Mouse (Mus musculus) embryo, embryonic 9.5 days (tissue): ENCODE measurements around the gene Hsd17b10.

ENCODE experiments used
- DNase-seq: peaks from one replicate; pipeline ENCODE4 v3.0.0-alpha.2; 2017; ENCODE audit errors: extremely low spot score

Gene Hsd17b10

DNA sequence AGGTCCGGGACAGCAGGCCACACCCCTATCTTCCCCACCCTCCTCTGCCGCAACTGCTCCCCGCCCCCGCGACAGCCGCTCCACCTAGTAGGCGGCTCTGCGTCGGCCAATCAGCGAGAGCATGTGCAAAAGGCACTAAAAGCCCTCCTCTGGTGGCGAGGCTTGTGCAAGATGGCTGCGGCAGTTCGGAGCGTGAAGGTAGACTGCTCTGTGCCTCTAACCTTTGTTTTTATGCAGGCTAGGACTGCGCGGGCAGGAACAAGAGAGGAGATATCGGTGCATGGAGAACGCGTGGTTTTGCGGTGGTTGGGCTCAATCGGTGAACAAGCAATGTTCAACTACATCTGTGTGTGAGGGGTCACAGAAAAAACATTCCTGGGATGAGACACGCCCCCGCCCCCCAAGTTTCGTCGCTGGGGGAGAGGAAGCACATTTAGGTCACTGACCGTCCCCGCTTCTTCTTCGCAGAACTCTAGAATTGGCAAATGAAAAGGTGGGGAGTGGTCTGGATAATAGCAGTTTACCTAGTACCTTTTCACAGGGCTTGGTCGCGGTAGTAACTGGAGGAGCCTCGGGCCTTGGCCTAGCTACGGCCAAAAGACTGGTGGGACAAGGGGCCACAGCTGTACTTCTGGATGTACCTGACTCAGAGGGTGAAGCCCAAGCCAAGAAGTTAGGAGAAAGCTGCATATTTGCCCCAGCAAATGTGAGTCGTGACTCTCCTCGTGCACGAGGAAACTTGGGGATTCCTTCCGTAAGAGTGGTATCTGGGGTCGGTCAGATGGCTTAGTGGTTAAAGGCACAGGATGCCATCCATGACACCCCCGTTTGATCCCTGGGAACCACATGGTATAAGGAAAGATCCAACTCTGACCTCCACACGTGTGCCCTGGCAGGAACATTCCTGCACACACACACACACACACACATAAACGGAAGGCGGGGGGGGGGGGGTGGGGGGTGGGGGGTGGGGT lies at the start of gene Hsd17b10:
TSS of gene Hsd17b10 (plus strand) at position 109 of the 974 bp plus-strand sequence.
- DNase-seq: peak; percentile 79

DNA sequence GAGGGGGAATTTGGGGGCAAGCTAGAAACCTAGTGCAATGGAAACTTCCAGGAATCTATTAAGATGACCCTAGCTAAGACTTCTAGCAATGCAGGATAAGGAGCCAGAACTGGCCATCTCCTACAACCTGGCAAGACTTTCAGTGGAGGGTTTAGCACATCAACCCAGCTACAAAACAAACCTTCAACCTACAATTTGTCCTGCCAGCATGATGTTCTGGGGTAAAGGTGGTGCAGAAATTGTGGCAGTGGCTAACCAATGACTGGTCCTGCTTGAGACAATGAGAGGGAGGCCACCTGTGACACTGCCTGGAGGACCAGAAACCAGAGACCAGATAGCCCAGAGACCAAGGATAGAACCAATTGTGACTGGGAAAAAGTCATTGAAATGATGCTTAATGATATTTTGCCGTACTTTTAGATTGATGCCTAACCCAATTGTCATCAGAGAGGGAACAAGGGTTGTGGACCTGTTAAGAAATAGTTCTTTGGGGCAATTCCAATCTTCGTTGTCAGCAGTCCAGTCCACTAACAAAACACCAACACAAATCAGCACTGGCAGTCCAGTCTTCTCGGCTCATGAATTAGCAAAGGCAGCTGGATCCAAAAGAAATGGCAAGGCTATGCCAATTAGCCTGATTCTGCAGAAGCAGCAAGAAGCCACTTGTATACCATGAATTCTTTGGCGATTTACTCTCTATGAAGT lies 2.5 kb upstream of the Hsd17b10 start:
- DNase-seq: no peak

DNA sequence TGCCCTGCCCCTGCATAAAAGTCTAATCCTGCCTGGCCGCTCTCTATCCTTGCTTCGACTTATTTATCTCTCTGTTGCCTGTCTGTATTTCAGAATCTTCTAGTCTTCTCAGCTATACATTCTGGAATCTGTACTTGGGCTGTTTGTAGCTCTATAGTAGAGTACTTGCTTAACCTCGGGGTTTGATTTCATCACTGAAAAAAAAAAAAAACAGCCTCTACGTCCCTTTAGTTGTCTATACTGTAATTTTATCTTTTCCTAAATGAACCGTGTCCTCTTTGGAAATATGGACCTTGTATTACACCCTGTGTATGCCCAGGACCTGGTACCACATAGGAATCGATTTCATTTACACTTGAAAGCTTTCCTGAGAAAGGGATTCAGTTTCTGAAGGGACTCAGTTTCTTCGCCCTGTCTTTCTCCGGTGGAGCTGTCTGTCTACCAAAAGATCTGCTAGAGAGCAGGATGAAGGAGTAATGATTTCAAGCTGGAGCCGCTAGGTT lies 412 bp upstream of the Hsd17b10 start:
- no peak for DNase-seq

DNA sequence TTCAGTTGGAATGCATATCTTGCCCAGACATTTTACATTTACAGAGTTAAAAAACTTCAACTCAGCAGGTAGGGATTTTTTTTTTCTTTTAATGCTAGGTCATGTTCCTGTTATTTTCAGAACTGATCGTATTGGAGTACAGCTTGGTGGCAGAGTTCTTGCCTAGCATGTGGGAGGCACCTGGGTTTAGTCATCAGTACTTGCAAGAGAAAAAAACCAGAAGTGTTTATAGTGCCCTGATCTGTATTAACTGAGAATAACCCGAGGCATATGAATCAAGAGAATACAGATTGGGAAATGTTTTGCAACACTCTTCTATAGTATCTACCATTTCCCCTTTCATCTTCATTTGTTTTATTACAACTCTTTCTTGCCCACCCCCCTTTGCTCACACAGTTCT lies 1.2 kb downstream of the Hsd17b10 start:
- no peak for DNase-seq

DNA sequence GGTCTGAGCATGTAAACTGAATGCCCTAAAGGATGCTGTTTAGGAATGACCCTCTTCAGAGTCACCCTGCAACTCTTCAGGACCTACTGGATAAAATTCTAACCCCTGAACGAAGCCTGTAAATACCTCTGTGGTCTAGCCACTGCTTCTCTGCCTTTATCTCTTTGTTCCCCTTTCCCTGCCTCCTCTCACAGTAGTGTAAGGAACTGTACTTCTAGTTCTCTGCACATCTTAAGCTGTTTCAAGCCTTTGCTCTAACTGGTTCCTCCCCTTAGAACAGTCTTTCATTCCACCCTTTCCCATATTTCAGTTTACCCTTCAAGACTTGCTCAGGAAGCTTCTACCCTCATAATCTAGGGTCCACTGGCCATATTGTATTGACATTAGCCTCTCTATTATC lies 6.2 kb downstream of the Hsd17b10 start:
- DNase-seq: no peak

DNA sequence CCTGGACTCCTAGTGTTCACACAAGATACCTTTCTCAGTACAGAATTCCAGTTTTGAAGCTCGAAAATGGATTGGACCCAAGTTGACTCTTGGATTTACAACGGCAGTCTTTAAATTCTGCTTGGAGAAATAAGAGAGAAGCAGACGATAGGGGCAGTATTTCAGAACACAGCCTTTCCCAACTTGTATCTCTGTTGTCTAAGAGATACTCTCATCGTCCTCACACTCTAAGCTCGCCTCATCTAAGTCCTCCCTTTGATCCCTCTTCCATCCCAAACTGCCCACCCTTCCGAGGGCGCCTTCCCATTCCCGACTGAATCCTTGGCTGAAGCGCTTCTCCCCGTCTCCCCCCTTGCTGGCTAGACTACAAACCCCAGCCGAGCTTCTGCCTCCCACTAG lies 14.1 kb downstream of the Hsd17b10 start:
- no peak for DNase-seq

DNA sequence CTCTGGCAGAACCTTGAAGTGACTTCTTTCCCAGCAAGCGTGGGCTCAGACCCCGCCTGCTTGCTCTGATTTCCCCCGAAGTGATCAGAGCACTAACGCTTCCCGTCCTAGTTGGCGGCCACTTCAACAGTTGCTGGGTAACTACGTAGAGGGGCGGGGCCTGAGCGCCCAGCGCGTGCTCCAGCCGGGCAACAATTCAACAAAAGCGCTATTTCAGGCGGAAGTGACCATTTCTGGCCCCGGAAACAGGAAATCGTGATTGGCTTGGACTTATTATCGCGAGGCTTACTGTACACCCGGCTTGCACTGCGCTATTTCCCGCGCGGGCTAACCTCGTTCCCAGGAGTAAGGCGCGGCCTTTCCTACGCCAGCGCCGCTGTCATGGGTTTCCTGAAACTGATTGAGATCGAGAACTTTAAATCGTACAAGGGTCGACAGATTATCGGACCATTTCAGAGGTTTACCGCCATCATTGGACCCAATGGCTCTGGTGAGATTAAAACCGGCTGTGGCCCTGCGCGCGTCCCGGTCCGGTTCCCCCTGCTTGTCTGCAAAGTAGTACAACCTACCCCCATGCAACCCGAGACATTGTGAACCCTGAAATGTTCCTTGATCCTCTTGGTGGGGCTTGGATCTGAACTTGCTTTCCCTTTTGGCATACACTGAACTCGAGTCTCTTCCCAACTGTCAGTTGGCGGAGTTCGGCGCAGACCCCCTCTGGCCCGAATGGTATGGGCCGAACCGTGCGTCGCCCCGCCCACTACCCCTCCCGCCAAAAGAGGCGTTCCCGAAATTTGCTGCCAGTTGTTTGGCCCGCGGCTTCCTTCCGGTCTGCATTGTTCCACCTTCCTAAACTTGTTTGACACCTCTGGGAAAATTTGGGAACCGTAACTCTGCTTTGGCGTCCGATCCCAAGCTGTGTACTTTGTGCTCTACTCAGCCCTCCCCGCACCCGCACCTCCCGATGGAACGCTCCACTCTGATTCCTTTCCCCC lies 14.8 kb downstream of the Hsd17b10 start, which contains the start of the genes Ribc1 and Smc1a:
TSS of gene Ribc1 (minus strand) at position 145 of the 995 bp plus-strand sequence.
TSS of gene Smc1a (plus strand) at position 278 of the 995 bp plus-strand sequence.
- peak; percentile 86 for DNase-seq

- DNase-seq: no peak
Measured at GRCm38 (mm10) chrX:152017186-152017585, 15.5 kb downstream of the Hsd17b10 start.

DNA sequence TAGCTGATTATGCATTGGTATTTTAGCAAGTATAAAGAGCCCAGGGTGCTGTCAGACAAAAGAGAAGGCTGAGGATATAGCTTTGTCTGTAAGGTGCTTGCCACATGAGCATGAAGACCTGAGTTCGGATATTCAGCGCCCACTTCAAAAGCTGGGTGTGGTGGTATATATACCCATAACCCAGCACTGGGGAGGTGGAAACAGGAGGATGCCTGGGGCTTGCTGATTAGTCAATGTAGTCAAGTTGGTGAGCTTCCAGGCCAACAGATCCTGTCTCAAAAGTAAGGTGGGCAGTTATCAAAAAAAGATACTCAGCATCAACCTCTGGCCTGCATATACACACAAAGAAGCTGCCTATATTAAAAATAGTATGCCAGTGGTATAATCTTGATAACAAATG lies 17.6 kb downstream of the Hsd17b10 start:
- no peak for DNase-seq

DNA sequence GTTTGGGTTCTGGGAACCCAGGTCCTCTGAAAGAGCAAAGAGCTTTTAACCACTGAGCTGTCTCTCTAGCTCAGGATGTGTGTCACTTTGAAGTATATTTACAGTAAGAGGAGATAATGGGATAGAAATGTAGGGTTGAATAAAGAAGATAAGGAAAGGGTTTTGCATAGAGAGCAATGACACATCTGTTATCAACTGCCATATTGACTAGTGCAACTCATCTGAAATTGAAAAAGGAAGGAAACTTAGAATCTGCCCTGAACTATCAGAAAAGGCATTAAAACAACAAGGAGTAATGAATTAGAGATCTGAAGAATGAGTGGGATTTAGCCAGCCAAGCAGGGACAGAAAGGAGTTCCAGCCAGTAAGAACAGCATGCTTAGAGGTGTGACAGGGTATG lies 38.2 kb downstream of the Hsd17b10 start:
- no peak for DNase-seq

DNA sequence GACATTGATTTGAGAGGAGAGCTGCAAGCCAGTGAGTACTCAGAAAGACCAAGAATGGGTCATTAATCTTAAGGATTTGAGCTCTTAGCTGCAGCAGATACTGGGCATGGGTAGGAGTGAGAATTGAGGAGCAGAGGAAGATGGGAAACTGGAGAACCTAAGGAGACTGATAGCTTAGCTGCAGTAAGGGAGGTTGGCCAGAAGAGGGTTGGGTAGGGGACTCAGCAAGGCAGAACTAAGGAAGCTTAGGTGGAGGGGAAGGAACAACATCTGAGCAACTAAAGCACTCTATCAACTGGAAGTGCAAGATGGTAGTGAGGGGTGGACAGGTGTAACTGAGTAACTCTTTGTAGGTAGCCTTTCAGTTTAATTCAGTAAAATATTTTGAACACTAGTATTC lies 45.6 kb downstream of the Hsd17b10 start:
- DNase-seq: no peak

- no peak for DNase-seq
Measured at GRCm38 (mm10) chrX:152052546-152052945, 50.9 kb downstream of the Hsd17b10 start.
